In genomic region chr7:135648821-135649220, GRCm38 (mm10) we compare ENCODE assay signal across 20 mouse cellular contexts.
"Had no signal": no experiment of that assay in that cellular context is flagged by ENCODE, and none has a peak within 500 bp of the region (broad histone marks: within the 10 kb centered on the region; RNA-seq: fewer than 3 reads in every experiment).

No protein-coding gene starts in this region.

- DNase-seq: kidney, postnatal 25 days; layer of hippocampus, adult 9-11 months; lung, adult 18-20 months; lung, postnatal 14 days; lung, postnatal 4 days; right cerebral cortex, adult 18-20 months; right cerebral cortex, postnatal 14 days; right cerebral cortex, postnatal 4 days; thymus, adult 2 months; thymus, postnatal 14 days; thymus, postnatal 4 days had no signal

- H3K9ac ChIP-seq: liver, embryonic 14.5 days; lung, embryonic 15.5 days; midbrain, embryonic 12.5 days; midbrain, embryonic 15.5 days; neural tube, embryonic 12.5 days; neural tube, embryonic 15.5 days had no signal

- H3K4me2 ChIP-seq: lung, embryonic 15.5 days; midbrain, embryonic 12.5 days; midbrain, embryonic 15.5 days; neural tube, embryonic 12.5 days; neural tube, embryonic 15.5 days had no signal

- H3K27me3 ChIP-seq: lung, embryonic 15.5 days; midbrain, embryonic 12.5 days; midbrain, embryonic 15.5 days; neural tube, embryonic 12.5 days; neural tube, embryonic 15.5 days had no signal

- H3K36me3 ChIP-seq: lung, embryonic 15.5 days; midbrain, embryonic 12.5 days; midbrain, embryonic 15.5 days; neural tube, embryonic 12.5 days had no signal

- H3K27ac ChIP-seq: kidney, postnatal 0 days; layer of hippocampus, adult 2 months; liver, embryonic 14.5 days; lung, embryonic 15.5 days; midbrain, embryonic 12.5 days; midbrain, embryonic 15.5 days; neural tube, embryonic 12.5 days; neural tube, embryonic 15.5 days; stomach, postnatal 0 days had no signal

- ATAC-seq: midbrain, embryonic 15.5 days had no signal

- H3K9me3 ChIP-seq: lung, embryonic 15.5 days; midbrain, embryonic 12.5 days; midbrain, embryonic 15.5 days; neural tube, embryonic 15.5 days had no signal

- H3K4me3 ChIP-seq: layer of hippocampus, adult 2 months; lung, embryonic 15.5 days; midbrain, embryonic 12.5 days; midbrain, embryonic 15.5 days; neural tube, embryonic 12.5 days; neural tube, embryonic 15.5 days had no signal

- H3K4me1 ChIP-seq: midbrain, embryonic 12.5 days; midbrain, embryonic 15.5 days; neural tube, embryonic 12.5 days; neural tube, embryonic 15.5 days had no signal
